Mouse (Mus musculus): ENCODE results near the gene Fkbp6. TPM values are rescaled to one million over a fixed set of nuclear protein-coding genes. Genes with fewer than 3 reads are reported as not detected.

Gene Fkbp6
- not detected in 2 replicates for polyA plus RNA-seq (2014; fragmentation: Nextera tagmentation; extraction: Ambion mirVana)

- Histone ChIP-seq H3K4me2 (ENCODE audit: low read depth) (no peak within 1 kb of the TSS), H3K36me3 (ENCODE audit: control insufficient read depth, insufficient read depth, low read length) (no peaks in the 10 kb centered on the region), H3K9ac (ENCODE audit: low read length) (no peak within 1 kb of the TSS), H3K4me3 (ENCODE audit: low read depth, low read length) (no peak within 1 kb of the TSS), H3K27ac (ENCODE audit: low read depth, low read length) (no peak within 1 kb of the TSS), H3K9me3 (ENCODE audit: control insufficient read depth, low read length) (no peaks in the 10 kb centered on the region), H3K27me3 (ENCODE audit: control insufficient read depth, insufficient read depth, low read length) (peaks cover 4% of the 10 kb centered on the region; the same call in 1 of the 2 replicates), H3K4me1 (ENCODE audit: control insufficient read depth, insufficient read depth, low read length) (no peaks in the 10 kb centered on the region)
- DNase-seq (ENCODE audit: low spot score): no peak
- 92% methylated on average over 35 of the region's 35 CpGs for WGBS
- no peak for ATAC-seq (ENCODE audit: insufficient read depth, low FRiP score, low TSS enrichment)
Measured at GRCm38 (mm10) chr5:135349862-135350261, at the start of gene Fkbp6. Gene Fkbp6 (minus strand): TSS chr5:135350044.

- Histone ChIP-seq H3K4me1 (ENCODE audit: control insufficient read depth, insufficient read depth, low read length) (no peaks in the 10 kb centered on the region), H3K27me3 (ENCODE audit: control insufficient read depth, insufficient read depth, low read length) (no peaks in the 10 kb centered on the region), H3K36me3 (ENCODE audit: control insufficient read depth, insufficient read depth, low read length) (no peaks in the 10 kb centered on the region), H3K9me3 (ENCODE audit: control insufficient read depth, low read length) (no peaks in the 10 kb centered on the region), H3K9ac (ENCODE audit: low read length) (no peak overlapping the region), H3K4me3 (ENCODE audit: low read depth, low read length) (no peak overlapping the region), H3K27ac (ENCODE audit: low read depth, low read length) (no peak overlapping the region), H3K4me2 (ENCODE audit: low read depth) (no peak overlapping the region)
- ATAC-seq (ENCODE audit: insufficient read depth, low FRiP score, low TSS enrichment): no peak
- 72% methylated on average over 6 of the region's 6 CpGs for WGBS
- DNase-seq (ENCODE audit: low spot score): no peak
Measured at GRCm38 (mm10) chr5:135399382-135399781, 49.5 kb upstream of the Fkbp6 start.

GRCm38 (mm10) chr5:135395826-135396225 is 46.0 kb upstream of the Fkbp6 start:
- no peak overlapping the region for H3K4me2 ChIP-seq (ENCODE audit: low read depth)
- no peak overlapping the region for H3K4me3 ChIP-seq (ENCODE audit: low read depth, low read length)
- H3K9ac ChIP-seq (ENCODE audit: low read length): no peak overlapping the region
- 56% methylated on average over 5 of the region's 5 CpGs for WGBS
- ATAC-seq (ENCODE audit: insufficient read depth, low FRiP score, low TSS enrichment) (no peak), DNase-seq (ENCODE audit: low spot score) (peak; percentile 51)
- H3K9me3 ChIP-seq (ENCODE audit: control insufficient read depth, low read length): no peaks in the 10 kb centered on the region
- peaks cover 4% of the 10 kb centered on the region; the same call in 1 of the 2 replicates for H3K4me1 ChIP-seq (ENCODE audit: control insufficient read depth, insufficient read depth, low read length)
- no peak overlapping the region for H3K27ac ChIP-seq (ENCODE audit: low read depth, low read length)
- H3K27me3 ChIP-seq (ENCODE audit: control insufficient read depth, insufficient read depth, low read length): no peaks in the 10 kb centered on the region
- peaks cover 8% of the 10 kb centered on the region for H3K36me3 ChIP-seq (ENCODE audit: control insufficient read depth, insufficient read depth, low read length)

- Histone ChIP-seq H3K4me3 (ENCODE audit: low read depth, low read length) (peak within 1 kb of the TSS; percentile 99), H3K27me3 (ENCODE audit: control insufficient read depth, insufficient read depth, low read length) (no peaks in the 10 kb centered on the region), H3K9me3 (ENCODE audit: control insufficient read depth, low read length) (no peaks in the 10 kb centered on the region), H3K27ac (ENCODE audit: low read depth, low read length) (peak within 1 kb of the TSS; percentile 70), H3K9ac (ENCODE audit: low read length) (peak within 1 kb of the TSS; percentile 96), H3K4me1 (ENCODE audit: control insufficient read depth, insufficient read depth, low read length) (peaks cover 4% of the 10 kb centered on the region; the same call in 1 of the 2 replicates), H3K4me2 (ENCODE audit: low read depth) (peak within 1 kb of the TSS; percentile 60), H3K36me3 (ENCODE audit: control insufficient read depth, insufficient read depth, low read length) (peaks cover 14% of the 10 kb centered on the region)
- WGBS: under 1% methylated on average over 94 of the region's 110 CpGs
- peak; percentile 87 for ATAC-seq (ENCODE audit: insufficient read depth, low FRiP score, low TSS enrichment)
- DNase-seq (ENCODE audit: low spot score): peak; percentile 92
Measured at GRCm38 (mm10) chr5:135394004-135394823, 44.4 kb upstream of the Fkbp6 start, which contains the start of gene Pom121. Gene Pom121 (minus strand): TSS chr5:135394546.

GRCm38 (mm10) chr5:135383771-135384170 is 33.9 kb upstream of the Fkbp6 start:
- H3K27me3 ChIP-seq (ENCODE audit: control insufficient read depth, insufficient read depth, low read length): no peaks in the 10 kb centered on the region
- no peaks in the 10 kb centered on the region for H3K9me3 ChIP-seq (ENCODE audit: control insufficient read depth, low read length)
- no peak overlapping the region for H3K4me3 ChIP-seq (ENCODE audit: low read depth, low read length)
- H3K27ac ChIP-seq (ENCODE audit: low read depth, low read length): no peak overlapping the region
- H3K36me3 ChIP-seq (ENCODE audit: control insufficient read depth, insufficient read depth, low read length): peaks cover 49% of the 10 kb centered on the region
- no peak overlapping the region for H3K9ac ChIP-seq (ENCODE audit: low read length)
- DNase-seq (ENCODE audit: low spot score) (no peak), ATAC-seq (ENCODE audit: insufficient read depth, low FRiP score, low TSS enrichment) (no peak)
- H3K4me1 ChIP-seq (ENCODE audit: control insufficient read depth, insufficient read depth, low read length): no peaks in the 10 kb centered on the region
- H3K4me2 ChIP-seq (ENCODE audit: low read depth): no peak overlapping the region
- 88% methylated on average over 10 of the region's 10 CpGs for WGBS

GRCm38 (mm10) chr5:135382746-135383145 is 32.9 kb upstream of the Fkbp6 start:
- WGBS: 93% methylated on average over 7 of the region's 7 CpGs
- Histone ChIP-seq H3K27ac (ENCODE audit: low read depth, low read length) (no peak overlapping the region), H3K4me1 (ENCODE audit: control insufficient read depth, insufficient read depth, low read length) (no peaks in the 10 kb centered on the region), H3K27me3 (ENCODE audit: control insufficient read depth, insufficient read depth, low read length) (no peaks in the 10 kb centered on the region), H3K9ac (ENCODE audit: low read length) (no peak overlapping the region), H3K9me3 (ENCODE audit: control insufficient read depth, low read length) (no peaks in the 10 kb centered on the region), H3K36me3 (ENCODE audit: control insufficient read depth, insufficient read depth, low read length) (peaks cover 48% of the 10 kb centered on the region), H3K4me2 (ENCODE audit: low read depth) (no peak overlapping the region), H3K4me3 (ENCODE audit: low read depth, low read length) (no peak overlapping the region)
- no peak for DNase-seq (ENCODE audit: low spot score)
- ATAC-seq (ENCODE audit: insufficient read depth, low FRiP score, low TSS enrichment): no peak

- no peak for ATAC-seq (ENCODE audit: insufficient read depth, low FRiP score, low TSS enrichment)
Measured at GRCm38 (mm10) chr5:135381356-135381925, 31.6 kb upstream of the Fkbp6 start.

GRCm38 (mm10) chr5:135380681-135381080 is 30.8 kb upstream of the Fkbp6 start:
- H3K4me3 ChIP-seq (ENCODE audit: low read depth, low read length): no peak overlapping the region
- 91% methylated on average over 4 of the region's 4 CpGs for WGBS
- no peaks in the 10 kb centered on the region for H3K4me1 ChIP-seq (ENCODE audit: control insufficient read depth, insufficient read depth, low read length)
- H3K4me2 ChIP-seq (ENCODE audit: low read depth): no peak overlapping the region
- no peaks in the 10 kb centered on the region for H3K9me3 ChIP-seq (ENCODE audit: control insufficient read depth, low read length)
- H3K27ac ChIP-seq (ENCODE audit: low read depth, low read length): no peak overlapping the region
- no peaks in the 10 kb centered on the region for H3K27me3 ChIP-seq (ENCODE audit: control insufficient read depth, insufficient read depth, low read length)
- no peak overlapping the region for H3K9ac ChIP-seq (ENCODE audit: low read length)
- peaks cover 40% of the 10 kb centered on the region for H3K36me3 ChIP-seq (ENCODE audit: control insufficient read depth, insufficient read depth, low read length)
- DNase-seq (ENCODE audit: low spot score) (no peak), ATAC-seq (ENCODE audit: insufficient read depth, low FRiP score, low TSS enrichment) (no peak)

More at GRCm38 (mm10) chr5:135381356-135381925, 31.6 kb upstream of the Fkbp6 start:
- no peak overlapping the region for H3K4me3 ChIP-seq (ENCODE audit: low read depth, low read length)
- WGBS: 95% methylated on average over 10 of the region's 10 CpGs
- H3K4me1 ChIP-seq (ENCODE audit: control insufficient read depth, insufficient read depth, low read length): no peaks in the 10 kb centered on the region
- H3K9me3 ChIP-seq (ENCODE audit: control insufficient read depth, low read length): no peaks in the 10 kb centered on the region
- no peak overlapping the region for H3K4me2 ChIP-seq (ENCODE audit: low read depth)
- no peak overlapping the region for H3K9ac ChIP-seq (ENCODE audit: low read length)
- H3K27me3 ChIP-seq (ENCODE audit: control insufficient read depth, insufficient read depth, low read length): no peaks in the 10 kb centered on the region
- peaks cover 38% of the 10 kb centered on the region for H3K36me3 ChIP-seq (ENCODE audit: control insufficient read depth, insufficient read depth, low read length)
- no peak for DNase-seq (ENCODE audit: low spot score)
- no peak overlapping the region for H3K27ac ChIP-seq (ENCODE audit: low read depth, low read length)

Measured in neural tube, embryonic 11.5 days (tissue).